Mouse (Mus musculus) stomach, embryonic 16.5 days (tissue): Measurements from ENCODE around the gene Chchd1. TPM values are rescaled to one million over a fixed set of nuclear protein-coding genes. Genes with fewer than 3 reads are reported as not detected.

ENCODE experiments used
- ATAC-seq: fragments of 200-750 bp; cut with Nextera tagmentation; 2 replicates; pipeline ENCODE4 v1.8.0; 2017; ENCODE audit warnings: moderate number of reproducible peaks, moderate TSS enrichment; ENCODE audit not compliant: insufficient read depth, low FRiP score
- H3K27ac ChIP-seq: fragments of 300-500 bp; sonication (generic); 2 replicates; pipeline ENCODE4 v1.5.1; 2014; ENCODE audit warnings: low read length
- H3K27me3 ChIP-seq: fragments of 300-500 bp; sonication (generic); 2 replicates; pipeline ENCODE4 v1.6.1; 2014; ENCODE audit warnings: low read length, control low read depth, mixed read lengths; ENCODE audit not compliant: control insufficient read depth, insufficient read depth
- H3K36me3 ChIP-seq: fragments of 300-500 bp; sonication (generic); 2 replicates; pipeline ENCODE4 v1.6.1; 2014; ENCODE audit warnings: low read length; ENCODE audit not compliant: control insufficient read depth, insufficient read depth
- H3K4me1 ChIP-seq: fragments of 300-500 bp; sonication (generic); 2 replicates; pipeline ENCODE4 v1.6.1; 2014; ENCODE audit warnings: low read length, control low read depth, mixed read lengths; ENCODE audit not compliant: control insufficient read depth, insufficient read depth
- H3K4me2 ChIP-seq: fragments of 300-500 bp; sonication (generic); 2 replicates; pipeline ENCODE4 v1.6.1; 2014; ENCODE audit warnings: low read depth, low read length, mixed read lengths
- H3K4me3 ChIP-seq: fragments of 300-500 bp; sonication (generic); replicated peaks from 2 replicates; pipeline ENCODE4 v1.5.1; 2014; ENCODE audit warnings: mild to moderate bottlenecking, low read length
- H3K9ac ChIP-seq: fragments of 300-500 bp; sonication (generic); 2 replicates; pipeline ENCODE4 v1.6.1; 2014; ENCODE audit warnings: low read length
- H3K9me3 ChIP-seq: fragments of 300-500 bp; sonication (generic); replicated peaks from 2 replicates; pipeline ENCODE4 v1.6.1; 2016; ENCODE audit warnings: low read length, control low read depth; ENCODE audit not compliant: control insufficient read depth
- WGBS: fragments of 180-500 bp; shearing (Covaris S2); extraction: QIAGEN DNeasy Blood & Tissue Kit; methylation state at CpG from one replicate; pipeline ENCODE4 v1.1.7; 2014; 5-methylcytosine and 5-hydroxymethylcytosine counted together
- polyA plus RNA-seq: library from polyadenylated mRNA; unstranded; fragments of >200 nt; fragmentation: Nextera tagmentation; extraction: Ambion mirVana; gene quantifications from 2 replicates; pipeline ENCODE4 v1.2.1, GENCODE M21; 2015

Gene Chchd1
- polyA plus RNA-seq, 1 experiment from 2014 or later: 187 TPM

DNA sequence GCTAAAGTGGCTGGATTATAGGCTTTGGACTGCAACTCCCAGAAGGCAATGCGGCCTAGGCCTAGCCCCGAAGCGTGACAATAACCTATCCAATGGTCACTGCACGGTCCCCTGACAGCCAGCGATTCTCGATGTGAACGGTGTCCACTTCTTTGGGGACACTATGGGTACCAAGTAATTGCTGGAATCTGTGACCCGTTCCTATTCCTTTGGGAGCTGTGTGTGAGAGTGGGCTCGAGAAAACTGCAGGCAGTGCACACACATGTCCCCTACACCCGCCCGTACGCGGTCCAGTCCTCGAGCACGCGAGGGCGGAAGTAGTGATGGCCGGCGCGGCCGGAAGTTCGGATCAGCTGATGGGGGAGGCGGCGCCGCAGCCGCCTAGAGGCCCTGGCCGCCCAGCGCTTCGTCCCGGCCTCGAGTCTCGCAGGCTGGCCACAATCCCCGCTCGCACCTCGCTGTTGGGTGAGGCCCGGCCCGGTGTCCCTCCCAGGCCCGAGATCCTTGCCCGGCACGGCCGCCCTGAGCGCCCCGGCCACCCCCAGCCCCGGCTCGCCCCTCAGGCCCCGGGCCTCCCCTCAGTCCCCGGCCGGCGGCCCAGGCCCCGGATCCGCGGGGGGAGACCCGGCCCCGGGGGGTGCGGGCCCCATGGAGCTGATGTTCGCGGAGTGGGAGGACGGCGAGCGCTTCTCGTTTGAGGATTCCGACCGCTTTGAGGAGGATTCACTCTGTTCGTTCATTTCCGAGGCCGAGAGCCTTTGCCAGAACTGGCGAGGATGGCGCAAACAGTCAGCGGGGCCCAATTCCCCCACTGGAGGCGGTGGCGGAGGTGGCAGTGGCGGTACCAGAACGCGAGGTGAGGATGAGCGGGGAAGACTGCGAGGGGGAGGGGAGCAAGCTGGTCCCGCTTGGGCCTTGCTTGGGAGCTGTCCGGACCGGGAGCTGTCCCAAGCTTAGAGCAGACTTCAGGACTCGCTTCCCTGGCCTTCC is 4.7 kb downstream of the Chchd1 start, which contains the start of gene Zswim8:
Zswim8 (plus strand) TSS at position 352 of the 990 bp plus-strand sequence.
- H3K27ac ChIP-seq: peak within 1 kb of the TSS; percentile 84
- no peaks in the 10 kb centered on the region for H3K27me3 ChIP-seq
- H3K4me2 ChIP-seq: peak within 1 kb of the TSS; percentile 72
- H3K4me1 ChIP-seq: peaks cover 21% of the 10 kb centered on the region
- under 1% methylated on average over 80 of the region's 80 CpGs for WGBS
- peak within 1 kb of the TSS; percentile 100 for H3K4me3 ChIP-seq
- peaks cover 11% of the 10 kb centered on the region; the same call in 1 of the 2 replicates for H3K36me3 ChIP-seq
- peak within 1 kb of the TSS; percentile 99 for H3K9ac ChIP-seq
- peak; percentile 94 for ATAC-seq
- H3K9me3 ChIP-seq: no peaks in the 10 kb centered on the region

DNA sequence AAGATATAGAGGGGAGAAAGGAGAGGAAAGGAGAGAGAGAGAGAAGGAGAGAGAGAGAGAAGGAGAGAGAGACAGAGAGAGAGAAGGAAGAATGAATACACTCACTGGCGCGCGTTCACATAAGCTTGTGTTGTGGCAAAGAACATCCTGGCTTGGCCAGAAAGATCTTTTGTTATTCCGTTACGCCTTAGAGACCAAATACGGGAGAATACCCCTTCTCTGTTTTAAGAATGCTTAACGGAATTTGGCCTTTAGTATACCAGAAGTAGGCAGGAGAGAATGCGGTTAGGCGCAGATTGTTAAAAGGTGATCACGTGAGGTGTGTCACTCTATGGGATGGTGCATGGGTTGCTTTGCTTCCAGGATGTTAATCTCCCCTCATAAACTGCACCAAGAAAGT is 5.4 kb downstream of the Chchd1 start:
- Histone ChIP-seq H3K4me3 (peak overlapping the region; percentile 100), H3K9me3 (no peaks in the 10 kb centered on the region), H3K4me1 (peaks cover 21% of the 10 kb centered on the region), H3K27me3 (no peaks in the 10 kb centered on the region), H3K9ac (peak overlapping the region; percentile 99), H3K27ac (no peak overlapping the region; the same call in 1 of the 2 replicates), H3K4me2 (peak overlapping the region; percentile 72), H3K36me3 (peaks cover 15% of the 10 kb centered on the region)
- no peak for ATAC-seq
- 5% methylated on average over 10 of the region's 10 CpGs for WGBS

DNA sequence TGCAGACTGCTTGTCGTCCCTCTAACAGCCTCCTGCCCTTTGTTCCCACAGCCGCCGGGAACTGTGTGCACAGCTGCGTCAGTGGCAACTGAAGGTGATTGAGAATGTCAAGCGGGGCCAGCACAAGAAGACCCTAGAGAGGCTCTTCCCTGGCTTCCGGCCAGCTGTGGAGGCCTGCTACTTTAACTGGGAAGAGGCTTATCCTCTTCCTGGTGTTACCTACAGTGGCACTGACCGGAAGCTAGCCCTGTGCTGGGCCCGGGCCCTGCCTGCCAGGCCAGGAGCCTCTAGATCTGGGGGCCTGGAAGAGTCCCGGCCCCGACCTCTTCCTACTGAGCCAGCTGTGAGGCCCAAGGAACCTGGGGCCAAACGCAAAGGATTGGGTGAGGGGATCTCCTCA is 11.0 kb downstream of the Chchd1 start:
- Histone ChIP-seq H3K27ac (peak overlapping the region; percentile 22; the same call in 1 of the 2 replicates), H3K27me3 (no peaks in the 10 kb centered on the region), H3K4me1 (peaks cover 8% of the 10 kb centered on the region), H3K4me3 (no peak overlapping the region), H3K4me2 (no peak overlapping the region), H3K9ac (0 out of 2 replicates have a peak overlapping the region, but pooled peaks have one; percentile 22), H3K9me3 (no peaks in the 10 kb centered on the region), H3K36me3 (peaks cover 29% of the 10 kb centered on the region)
- ATAC-seq: peak; percentile 71
- WGBS: 58% methylated on average over 11 of the region's 11 CpGs

DNA sequence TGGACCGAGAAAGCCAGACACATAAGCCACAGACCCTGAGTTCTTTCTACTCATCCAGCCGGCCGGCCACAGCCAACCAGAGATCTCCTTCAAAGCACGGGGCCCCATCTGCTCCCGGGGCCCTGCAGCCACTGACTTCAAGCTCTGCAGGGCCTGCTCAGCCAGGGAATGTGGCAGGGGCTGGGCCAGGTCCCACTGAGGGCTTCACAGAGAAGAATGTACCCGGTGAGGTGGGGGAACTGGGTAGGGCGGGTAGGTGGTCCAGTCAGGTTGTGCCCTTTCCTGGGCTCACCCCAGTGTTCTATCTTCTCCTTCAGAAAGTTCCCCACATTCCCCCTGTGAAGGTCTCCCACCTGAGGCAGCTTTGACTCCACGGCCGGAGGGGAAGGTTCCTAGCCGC is 15.6 kb downstream of the Chchd1 start:
- WGBS: 85% methylated on average over 10 of the region's 10 CpGs
- no peak overlapping the region for H3K9ac ChIP-seq
- no peak overlapping the region for H3K4me3 ChIP-seq
- H3K4me1 ChIP-seq: no peaks in the 10 kb centered on the region
- no peak overlapping the region for H3K4me2 ChIP-seq
- no peak for ATAC-seq
- H3K27me3 ChIP-seq: no peaks in the 10 kb centered on the region
- no peak overlapping the region for H3K27ac ChIP-seq
- H3K36me3 ChIP-seq: peaks cover 32% of the 10 kb centered on the region
- H3K9me3 ChIP-seq: no peaks in the 10 kb centered on the region

DNA sequence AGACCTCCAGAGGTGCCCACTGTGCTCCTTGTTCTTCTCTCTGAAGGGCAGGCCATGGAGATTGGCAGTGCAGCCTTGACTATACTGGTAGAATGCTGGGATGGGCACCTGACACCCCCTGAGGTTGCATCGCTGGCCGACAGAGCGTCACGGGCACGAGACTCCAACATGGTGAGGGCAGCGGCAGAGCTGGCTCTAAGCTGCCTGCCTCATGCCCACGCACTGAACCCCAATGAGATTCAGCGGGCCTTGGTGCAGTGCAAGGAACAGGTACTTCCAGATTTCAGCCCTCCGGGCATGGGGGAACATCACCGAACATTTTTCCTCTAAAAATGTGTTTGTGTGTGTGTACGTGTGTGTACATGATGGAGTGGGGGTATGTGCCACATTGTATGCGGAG is 17.0 kb downstream of the Chchd1 start:
- H3K9me3 ChIP-seq: no peaks in the 10 kb centered on the region
- no peak overlapping the region for H3K4me3 ChIP-seq
- no peak overlapping the region for H3K4me2 ChIP-seq
- no peak for ATAC-seq
- WGBS: 90% methylated on average over 12 of the region's 12 CpGs
- H3K36me3 ChIP-seq: peaks cover 44% of the 10 kb centered on the region
- no peak overlapping the region for H3K9ac ChIP-seq
- no peaks in the 10 kb centered on the region for H3K4me1 ChIP-seq
- H3K27ac ChIP-seq: no peak overlapping the region
- no peaks in the 10 kb centered on the region for H3K27me3 ChIP-seq

DNA sequence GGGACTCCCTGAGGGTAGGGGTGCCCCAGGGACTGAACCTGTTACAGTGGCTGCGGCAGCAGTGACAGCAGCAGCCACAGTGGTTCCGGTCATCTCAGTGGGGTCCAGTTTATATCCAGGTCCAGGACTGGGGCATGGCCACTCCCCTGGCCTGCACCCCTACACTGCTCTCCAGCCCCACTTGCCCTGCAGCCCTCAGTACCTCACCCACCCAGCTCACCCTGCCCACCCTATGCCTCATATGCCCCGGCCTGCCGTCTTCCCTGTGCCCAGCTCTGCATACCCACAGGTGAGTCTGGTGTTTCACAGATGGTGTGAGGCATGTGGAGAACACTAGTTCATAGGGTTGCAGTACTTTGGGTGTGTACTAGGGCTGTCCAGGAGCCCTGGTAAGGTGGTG is 18.6 kb downstream of the Chchd1 start:
- ATAC-seq: no peak
- H3K4me1 ChIP-seq: no peaks in the 10 kb centered on the region
- no peak overlapping the region for H3K4me3 ChIP-seq
- no peak overlapping the region for H3K27ac ChIP-seq
- H3K9me3 ChIP-seq: no peaks in the 10 kb centered on the region
- peaks cover 40% of the 10 kb centered on the region for H3K36me3 ChIP-seq
- 90% methylated on average over 4 of the region's 4 CpGs for WGBS
- no peak overlapping the region for H3K4me2 ChIP-seq
- no peaks in the 10 kb centered on the region for H3K27me3 ChIP-seq
- no peak overlapping the region for H3K9ac ChIP-seq

DNA sequence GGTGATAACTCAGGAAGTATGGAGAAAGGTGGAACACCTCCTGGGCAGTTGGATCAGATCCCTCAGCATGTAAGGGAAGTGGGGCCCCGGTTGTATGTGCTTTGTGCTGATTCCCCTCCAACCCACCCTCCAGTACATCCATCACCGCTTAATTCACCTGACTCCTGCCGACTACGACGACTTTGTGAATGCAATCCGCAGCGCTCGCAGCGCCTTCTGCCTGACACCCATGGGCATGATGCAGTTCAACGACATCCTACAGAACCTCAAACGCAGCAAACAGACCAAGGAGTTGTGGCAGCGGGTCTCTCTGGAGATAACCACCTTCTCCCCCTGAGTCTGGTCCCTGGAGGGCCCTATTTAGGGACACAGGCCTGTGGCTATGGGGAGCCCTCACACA is 20.2 kb downstream of the Chchd1 start:
- no peaks in the 10 kb centered on the region for H3K9me3 ChIP-seq
- no peak for ATAC-seq
- H3K4me3 ChIP-seq: no peak overlapping the region
- H3K4me1 ChIP-seq: no peaks in the 10 kb centered on the region
- H3K4me2 ChIP-seq: no peak overlapping the region
- no peak overlapping the region for H3K9ac ChIP-seq
- 89% methylated on average over 12 of the region's 12 CpGs for WGBS
- H3K36me3 ChIP-seq: peaks cover 35% of the 10 kb centered on the region
- H3K27me3 ChIP-seq: no peaks in the 10 kb centered on the region
- no peak overlapping the region for H3K27ac ChIP-seq

DNA sequence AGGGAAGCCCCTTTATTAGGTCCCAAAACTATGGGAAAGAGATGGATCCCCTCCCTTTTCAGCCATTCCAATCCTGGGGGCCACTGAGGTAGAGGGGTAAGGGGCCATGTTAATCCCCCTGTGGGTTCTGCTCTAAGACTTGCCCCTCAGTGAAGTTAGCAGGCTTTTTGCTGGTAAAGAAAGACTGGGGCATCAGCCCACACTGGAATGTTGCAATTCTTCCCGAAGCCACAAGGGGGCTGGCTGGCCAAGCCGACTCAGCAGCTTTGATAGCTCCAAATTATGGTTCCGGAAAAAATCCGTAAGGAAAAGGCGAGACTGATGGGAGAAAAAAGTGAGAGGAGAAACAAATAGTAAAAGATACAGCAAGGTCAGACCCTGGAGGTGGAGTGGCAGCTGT is 21.2 kb downstream of the Chchd1 start:
- Histone ChIP-seq H3K4me2 (no peak overlapping the region), H3K36me3 (peaks cover 32% of the 10 kb centered on the region), H3K4me3 (no peak overlapping the region), H3K27me3 (no peaks in the 10 kb centered on the region), H3K9ac (no peak overlapping the region), H3K27ac (no peak overlapping the region), H3K9me3 (no peaks in the 10 kb centered on the region), H3K4me1 (no peaks in the 10 kb centered on the region)
- no peak for ATAC-seq
- 18% methylated on average over 5 of the region's 5 CpGs for WGBS

DNA sequence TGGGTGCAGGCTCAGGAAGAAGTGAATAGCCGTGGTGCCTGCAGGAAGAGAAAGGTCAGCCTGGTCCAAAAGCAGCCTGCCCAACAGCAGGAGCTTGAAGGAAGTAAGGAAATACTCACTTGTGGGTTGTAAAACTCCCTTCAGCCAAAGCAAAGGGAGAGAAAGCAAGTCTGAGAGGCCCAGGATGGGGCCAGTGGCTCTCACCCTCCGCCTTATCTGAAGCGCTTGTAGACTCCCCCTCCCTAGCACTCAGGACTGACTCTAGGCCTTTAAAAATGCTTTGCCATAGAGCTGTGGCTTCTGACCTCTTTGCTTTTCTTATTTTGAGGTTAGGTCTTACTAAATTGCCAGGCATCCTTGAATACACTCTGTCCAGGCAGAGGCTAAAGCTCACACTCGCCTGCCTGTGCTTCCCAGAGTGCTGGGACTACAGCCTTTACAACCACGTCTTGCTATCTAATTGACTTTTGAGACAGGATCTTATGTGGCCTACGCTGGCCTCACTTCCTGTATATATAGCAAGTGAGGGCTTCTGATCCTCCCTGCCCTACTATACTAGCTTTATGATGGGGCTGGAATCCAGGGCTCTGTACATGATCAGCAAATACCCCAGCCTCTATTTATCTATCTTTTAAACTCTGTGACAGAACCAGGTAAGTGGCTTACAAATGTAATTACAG is 23.0 kb downstream of the Chchd1 start:
- 0 out of 2 replicates have a peak, but pooled peaks have one; percentile 26 for ATAC-seq
- Histone ChIP-seq H3K4me2 (no peak overlapping the region), H3K4me1 (no peaks in the 10 kb centered on the region), H3K27ac (peak overlapping the region; percentile 46; the same call in 1 of the 2 replicates), H3K36me3 (peaks cover 36% of the 10 kb centered on the region), H3K27me3 (no peaks in the 10 kb centered on the region), H3K4me3 (no peak overlapping the region), H3K9me3 (no peaks in the 10 kb centered on the region), H3K9ac (no peak overlapping the region; the same call in 1 of the 2 replicates)
- WGBS: 66% methylated on average over 6 of the region's 6 CpGs
